Mouse (Mus musculus) ES-E14 (cell line): ENCODE data around the gene Ccnq. TPM values are rescaled to one million over a fixed set of nuclear protein-coding genes. Genes with fewer than 3 reads are reported as not detected.

Source experiments
- DNase-seq: peaks from one replicate; pipeline ENCODE4 v3.0.0-alpha.2; 2013; ENCODE audit warnings: low read depth, low spot score
- H3K27ac ChIP-seq: 2 replicates; pipeline ENCODE4 v1.5.1; 2012; ENCODE audit warnings: low read depth, mild to moderate bottlenecking, low read length, moderate library complexity, mixed read lengths; ENCODE audit not compliant: poor library complexity, insufficient read depth, severe bottlenecking
- H3K36me3 ChIP-seq: 2 replicates; pipeline ENCODE4 v1.6.1; 2012; ENCODE audit warnings: mild to moderate bottlenecking, low read length, moderate library complexity, mixed read lengths; ENCODE audit not compliant: control insufficient read depth, poor library complexity, insufficient read depth, severe bottlenecking
- H3K4me1 ChIP-seq, 2 experiments: fragments of 150-350 bp in 1 of 2; sonication (generic) in 1 of 2; 2 replicates each; pipeline ENCODE4 v1.6.1; 2012; ENCODE audit warnings: low read length in 2 of 2, mild to moderate bottlenecking in 1 of 2, mixed read lengths in 1 of 2; ENCODE audit not compliant: control insufficient read depth in 2 of 2, insufficient read depth in 2 of 2, poor library complexity in 1 of 2
- H3K4me3 ChIP-seq, 2 experiments: fragments of 150-350 bp in 1 of 2; sonication (generic) in 1 of 2; 2 replicates each; pipeline ENCODE4 v1.5.1; 2012; ENCODE audit warnings: low read length in 2 of 2, low read depth in 1 of 2, mild to moderate bottlenecking in 1 of 2, mixed read lengths in 1 of 2; ENCODE audit not compliant: insufficient read depth in 1 of 2, poor library complexity in 1 of 2, severe bottlenecking in 1 of 2
- H3K9ac ChIP-seq: 2 replicates; pipeline ENCODE4 v1.6.1; 2012; ENCODE audit warnings: low read depth, mild to moderate bottlenecking, low read length, mixed read lengths; ENCODE audit not compliant: poor library complexity, insufficient read depth, severe bottlenecking
- H3K9me3 ChIP-seq: fragments of 150-350 bp; sonication (generic); 2 replicates; pipeline ENCODE4 v1.6.1; 2012; ENCODE audit warnings: low read depth, mild to moderate bottlenecking, low read length; ENCODE audit not compliant: control insufficient read depth, insufficient read depth
- CHD2 ChIP-seq: IDR thresholded peaks from 2 replicates; pipeline ENCODE4 v1.6.1; 2014; ENCODE audit warnings: mild to moderate bottlenecking, low read depth, low read length, inconsistent platforms
- HCFC1 ChIP-seq: IDR thresholded peaks from 2 replicates; pipeline ENCODE4 v1.6.1; 2012; ENCODE audit warnings: low read length, inconsistent platforms, borderline replicate concordance; ENCODE audit not compliant: insufficient read depth
- MAFK ChIP-seq: IDR thresholded peaks from 2 replicates; pipeline ENCODE4 v1.6.1; 2014; ENCODE audit warnings: mild to moderate bottlenecking, low read depth, low read length, inconsistent platforms; ENCODE audit not compliant: insufficient read depth
- ZC3H11A ChIP-seq: IDR thresholded peaks from 2 replicates; pipeline ENCODE4 v1.6.1; 2012; ENCODE audit warnings: low read depth, mild to moderate bottlenecking, inconsistent platforms, low read length, borderline replicate concordance
- ZNF384 ChIP-seq: IDR thresholded peaks from 2 replicates; pipeline ENCODE4 v1.6.1; 2012; ENCODE audit warnings: low read depth, low read length, inconsistent platforms
- in situ Hi-C, 2 experiments: fragments of 600-800 bp; cut with MboI; formaldehyde crosslinking; loops; one replicate each; pipeline ENCODE4 v1.15.1; 2025; ENCODE audit warnings: low sequenced_read_pairs in 2 of 2, inconsistent platforms in 1 of 2; ENCODE audit not compliant: unreplicated experiment in 2 of 2
- total RNA-seq: library from RNA; depleted of rRNA; stranded (reverse); fragments of 300-350 nt; gene quantifications from 2 replicates; pipeline ENCODE4 v1.2.3, GENCODE M21; 2012

Gene Ccnq
- total RNA-seq, 1 experiment = 35.7 TPM

DNA sequence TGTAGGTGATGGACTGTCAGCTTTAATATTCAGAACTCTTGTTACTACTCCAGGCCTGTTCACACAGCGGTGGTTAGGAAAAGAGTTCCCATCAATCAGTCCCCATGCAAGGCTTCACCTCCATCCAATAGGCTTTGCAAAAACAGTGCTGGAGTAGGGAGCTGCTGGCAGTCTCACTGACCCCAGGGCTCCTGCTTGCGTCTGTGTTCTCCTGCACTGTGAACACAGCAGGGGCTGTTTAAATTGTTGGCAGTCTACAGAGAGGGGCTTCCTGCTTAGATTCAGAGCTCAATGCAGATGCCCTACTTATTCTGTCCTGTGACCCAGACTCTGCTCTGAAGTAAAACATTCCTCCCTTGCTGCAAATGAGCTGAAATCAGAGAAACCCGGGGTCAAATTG is 17.2 kb upstream of the Ccnq start:
- TF ChIP-seq ZNF384 = no peak
- TF ChIP-seq ZC3H11A = no peak
- no peak for TF ChIP-seq CHD2
- no peak for TF ChIP-seq MAFK
- TF ChIP-seq HCFC1 = no peak
- no peaks in the 10 kb centered on the region for H3K9me3 ChIP-seq
- in situ Hi-C loops = no loop called here
- no peak for DNase-seq
- H3K27ac ChIP-seq = no peak overlapping the region
- no peak overlapping the region for H3K4me3 ChIP-seq
- H3K4me1 ChIP-seq = no peaks in the 10 kb centered on the region
- no peaks in the 10 kb centered on the region for H3K36me3 ChIP-seq
- H3K9ac ChIP-seq = no peak overlapping the region

GRCm38 (mm10) chr11:78766069-78766830 is 14.7 kb upstream of the Ccnq start:
- Histone ChIP-seq H3K9me3 (no peaks in the 10 kb centered on the region), H3K36me3 (no peaks in the 10 kb centered on the region), H3K27ac (no peak overlapping the region), H3K9ac (no peak overlapping the region), H3K4me1 (no peaks in the 10 kb centered on the region), H3K4me3 (no peak overlapping the region)
- in situ Hi-C loops = no loop called here
- TF ChIP-seq MAFK (no peak), HCFC1 (no peak), ZNF384 (no peak), ZC3H11A (no peak), CHD2 (no peak)
- DNase-seq = no peak

DNA sequence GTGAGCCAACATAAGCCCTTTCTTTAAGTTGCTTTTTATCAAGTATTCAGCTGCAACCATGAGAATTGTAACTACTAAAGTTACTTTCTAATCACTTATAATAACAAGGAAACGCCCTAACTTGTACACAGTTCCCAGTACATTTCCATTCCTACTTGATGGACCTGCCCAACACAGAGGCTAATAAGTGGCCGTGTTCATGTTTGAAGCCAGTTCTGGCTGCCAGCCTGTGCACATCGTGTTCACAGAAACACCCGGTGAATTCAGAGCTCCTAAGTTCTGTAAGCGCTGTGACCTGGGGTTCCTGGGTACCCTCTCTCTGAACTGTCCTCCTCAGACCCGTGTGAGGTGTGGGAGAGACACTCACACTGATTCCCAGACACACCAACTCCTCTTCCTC is 13.3 kb upstream of the Ccnq start:
- Histone ChIP-seq H3K36me3 (no peaks in the 10 kb centered on the region), H3K9me3 (no peaks in the 10 kb centered on the region), H3K4me1 (no peaks in the 10 kb centered on the region), H3K9ac (no peak overlapping the region), H3K4me3 (no peak overlapping the region), H3K27ac (no peak overlapping the region)
- DNase-seq = no peak
- in situ Hi-C loops = no loop called here
- no peak for TF ChIP-seq ZC3H11A
- TF ChIP-seq MAFK = no peak
- no peak for TF ChIP-seq ZNF384
- TF ChIP-seq HCFC1 = no peak
- TF ChIP-seq CHD2 = no peak

DNA sequence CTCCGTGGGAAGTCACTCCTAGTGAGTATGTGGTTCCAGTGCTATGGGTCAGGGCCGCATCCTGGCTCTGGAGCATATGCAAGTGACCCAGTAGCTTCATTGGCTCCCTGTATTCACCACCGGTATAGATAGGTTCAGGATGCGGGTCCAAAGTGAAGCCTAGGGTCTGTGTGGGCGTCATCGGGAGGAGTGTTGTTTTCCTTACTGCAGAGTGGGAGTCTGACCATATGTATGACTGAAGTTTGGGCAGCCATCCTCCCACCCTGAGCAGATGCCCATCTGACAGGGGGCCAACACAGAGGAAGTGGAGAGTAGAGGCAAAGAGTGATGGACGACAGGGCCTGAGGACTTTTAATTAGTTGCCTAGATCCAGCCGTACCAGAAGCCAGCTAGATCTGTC is 12.8 kb upstream of the Ccnq start:
- no peaks in the 10 kb centered on the region for H3K36me3 ChIP-seq
- H3K4me3 ChIP-seq = no peak overlapping the region
- H3K9ac ChIP-seq = no peak overlapping the region
- no peaks in the 10 kb centered on the region for H3K9me3 ChIP-seq
- TF ChIP-seq MAFK (no peak), ZC3H11A (no peak), ZNF384 (no peak), CHD2 (no peak), HCFC1 (no peak)
- in situ Hi-C loops = no loop called here
- DNase-seq = no peak
- H3K27ac ChIP-seq = no peak overlapping the region
- no peaks in the 10 kb centered on the region for H3K4me1 ChIP-seq

- in situ Hi-C loops = no loop called here
- no peak overlapping the region for H3K4me3 ChIP-seq
- no peaks in the 10 kb centered on the region for H3K9me3 ChIP-seq
- H3K27ac ChIP-seq = no peak overlapping the region
- H3K36me3 ChIP-seq = no peaks in the 10 kb centered on the region
- no peak overlapping the region for H3K9ac ChIP-seq
- H3K4me1 ChIP-seq = no peaks in the 10 kb centered on the region
- no peak for DNase-seq
- no peak for TF ChIP-seq CHD2
- no peak for TF ChIP-seq ZC3H11A
- TF ChIP-seq ZNF384 = no peak
- no peak for TF ChIP-seq HCFC1
- no peak for TF ChIP-seq MAFK
Observed at GRCm38 (mm10) chr11:78762201-78762600, 10.7 kb upstream of the Ccnq start.
